Mouse (Mus musculus) embryo, embryonic 11 days (tissue): ENCODE measurements around the gene Gm11444.

Source experiments
- DNase-seq: peaks from one replicate; pipeline ENCODE4 v3.0.0-alpha.2; 2015

Gm11444 gene

DNA sequence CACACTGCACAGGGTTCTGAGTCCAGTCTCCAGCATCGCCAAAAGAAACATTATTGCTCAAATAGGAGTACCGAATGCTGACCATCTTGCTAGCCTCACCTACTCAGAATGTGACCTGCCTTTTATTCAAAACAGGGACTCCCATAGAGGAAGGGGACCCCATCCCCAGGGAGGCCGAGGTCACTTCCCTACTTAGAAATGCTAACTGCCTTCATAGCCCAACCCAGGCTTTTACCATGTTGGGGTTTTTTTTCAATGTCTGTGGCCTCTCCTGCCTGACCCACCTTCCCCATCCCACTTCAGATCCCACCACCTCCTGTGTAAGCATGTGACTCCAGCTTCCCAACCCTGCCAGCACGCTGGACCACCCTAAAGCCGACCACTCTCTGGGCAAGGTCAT is 38.5 kb downstream of the Gm11444 start:
- DNase-seq, result no peak

DNA sequence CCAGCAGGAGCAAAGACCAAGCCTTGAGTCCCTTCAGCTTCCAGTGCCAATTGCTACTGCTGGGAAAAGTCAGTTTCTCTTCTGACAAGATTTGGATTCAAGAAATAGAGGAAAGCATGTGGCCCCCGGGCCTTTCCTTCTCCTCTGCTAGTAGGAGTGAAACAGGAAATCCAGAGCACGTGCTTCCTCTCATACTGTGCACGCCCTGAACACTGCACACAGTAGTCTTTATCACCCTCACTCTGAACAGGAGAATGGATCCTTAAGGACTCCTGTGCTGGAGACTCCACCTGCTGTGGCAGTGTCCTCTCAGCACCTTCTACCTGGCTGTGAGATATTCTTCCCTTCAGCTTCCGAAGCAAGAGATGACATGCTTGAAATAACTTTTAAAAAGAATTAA is 38.9 kb downstream of the Gm11444 start:
- DNase-seq, result no peak

- DNase-seq, result no peak
Measured at GRCm38 (mm10) chr11:85807353-85807752, 42.8 kb downstream of the Gm11444 start.

- no peak for DNase-seq
Measured at GRCm38 (mm10) chr11:85805779-85806178, 44.4 kb downstream of the Gm11444 start.

DNA sequence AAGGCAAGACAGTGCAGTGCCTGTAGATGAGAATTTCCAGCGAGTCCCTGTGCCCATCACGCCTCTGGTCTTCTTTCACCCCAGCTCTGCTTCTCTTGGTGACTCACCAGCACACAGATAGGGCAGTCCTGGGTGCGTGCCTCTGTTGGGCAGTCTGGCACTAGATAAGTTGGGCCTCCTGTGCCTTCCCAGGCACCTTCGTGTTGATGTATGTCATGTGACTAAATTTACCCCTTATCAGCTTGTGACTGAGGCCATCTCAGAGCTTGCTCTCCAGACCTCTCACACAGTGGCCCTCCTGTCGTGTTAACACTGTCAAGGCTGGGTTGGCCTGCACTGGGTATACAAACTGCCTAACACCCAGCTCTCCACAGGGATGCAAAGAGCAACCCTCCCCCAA is 46.1 kb downstream of the Gm11444 start:
- no peak for DNase-seq

- no peak for DNase-seq
Measured at GRCm38 (mm10) chr11:85800380-85800779, 49.8 kb downstream of the Gm11444 start.

GRCm38 (mm10) chr11:85799856-85800255 is 50.3 kb downstream of the Gm11444 start:
- peak; percentile 36 for DNase-seq

DNA sequence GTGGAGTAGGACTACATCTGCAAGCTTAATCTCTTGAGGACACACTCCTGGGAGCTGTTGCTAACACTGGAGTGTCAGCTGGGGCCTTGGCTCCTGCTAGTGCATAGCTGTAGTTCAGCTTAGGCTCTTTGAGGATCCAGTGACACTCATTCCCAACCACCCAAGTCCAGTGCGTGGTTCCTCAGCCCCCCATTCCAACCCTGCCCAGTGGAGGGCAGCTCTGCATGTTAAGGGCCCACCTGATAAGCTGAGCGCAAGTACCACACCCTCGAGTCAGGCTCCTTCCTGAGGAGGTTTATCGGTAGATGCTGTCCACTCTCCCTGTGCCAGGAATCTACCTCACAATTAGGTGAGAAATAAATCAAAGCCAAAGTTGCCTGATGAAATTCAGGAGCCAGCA is 50.7 kb downstream of the Gm11444 start:
- no peak for DNase-seq
